Mouse (Mus musculus) forebrain, embryonic 12.5 days (tissue): ENCODE results near the gene Pak4. TPM values are rescaled to one million over a fixed set of nuclear protein-coding genes. Genes with fewer than 3 reads are reported as not detected.
"Not testable (repeated sequence)": the region's sequence is repeated elsewhere in the genome, so short reads cannot be mapped to it uniquely, and the experiment has no call there.

Source experiments
- ATAC-seq: fragments of 200-750 bp; cut with Nextera tagmentation; 2 replicates; pipeline ENCODE4 v1.8.0; 2017; ENCODE audit warnings: moderate TSS enrichment; ENCODE audit not compliant: low FRiP score
- H3K27ac ChIP-seq: fragments of 300-500 bp; sonication (generic); 2 replicates; pipeline ENCODE4 v1.5.1; 2016; ENCODE audit warnings: mild to moderate bottlenecking
- H3K27me3 ChIP-seq: fragments of 300-500 bp; sonication (generic); 2 replicates; pipeline ENCODE4 v1.6.1; 2016; ENCODE audit warnings: mild to moderate bottlenecking
- H3K36me3 ChIP-seq: fragments of 300-500 bp; sonication (generic); replicated peaks from 2 replicates; pipeline ENCODE4 v1.6.1; 2016; ENCODE audit warnings: mild to moderate bottlenecking
- H3K4me1 ChIP-seq: fragments of 300-500 bp; sonication (generic); 2 replicates; pipeline ENCODE4 v1.6.1; 2016
- H3K4me2 ChIP-seq: fragments of 300-500 bp; sonication (generic); 2 replicates; pipeline ENCODE4 v1.6.1; 2016; ENCODE audit warnings: mild to moderate bottlenecking, moderate library complexity
- H3K4me3 ChIP-seq: fragments of 300-500 bp; sonication (generic); replicated peaks from 2 replicates; pipeline ENCODE4 v1.5.1; 2016; ENCODE audit warnings: mild to moderate bottlenecking
- H3K9ac ChIP-seq: fragments of 300-500 bp; sonication (generic); 2 replicates; pipeline ENCODE4 v1.6.1; 2016; ENCODE audit warnings: mild to moderate bottlenecking
- H3K9me3 ChIP-seq: fragments of 300-500 bp; sonication (generic); 2 replicates; pipeline ENCODE4 v1.6.1; 2016
- WGBS: fragments of 180-500 bp; shearing (Covaris S2); methylation state at CpG from one replicate; pipeline ENCODE4 v1.1.7; 2016; 5-methylcytosine and 5-hydroxymethylcytosine counted together
- polyA plus RNA-seq: library from polyadenylated mRNA; unstranded; fragments of >200 nt; fragmentation: Nextera tagmentation; extraction: Ambion mirVana; gene quantifications from 2 replicates; pipeline ENCODE4 v1.2.1, GENCODE M21; 2016

Pak4 gene
- 41.0 and 43.9 TPM in 2 replicates for polyA plus RNA-seq

DNA sequence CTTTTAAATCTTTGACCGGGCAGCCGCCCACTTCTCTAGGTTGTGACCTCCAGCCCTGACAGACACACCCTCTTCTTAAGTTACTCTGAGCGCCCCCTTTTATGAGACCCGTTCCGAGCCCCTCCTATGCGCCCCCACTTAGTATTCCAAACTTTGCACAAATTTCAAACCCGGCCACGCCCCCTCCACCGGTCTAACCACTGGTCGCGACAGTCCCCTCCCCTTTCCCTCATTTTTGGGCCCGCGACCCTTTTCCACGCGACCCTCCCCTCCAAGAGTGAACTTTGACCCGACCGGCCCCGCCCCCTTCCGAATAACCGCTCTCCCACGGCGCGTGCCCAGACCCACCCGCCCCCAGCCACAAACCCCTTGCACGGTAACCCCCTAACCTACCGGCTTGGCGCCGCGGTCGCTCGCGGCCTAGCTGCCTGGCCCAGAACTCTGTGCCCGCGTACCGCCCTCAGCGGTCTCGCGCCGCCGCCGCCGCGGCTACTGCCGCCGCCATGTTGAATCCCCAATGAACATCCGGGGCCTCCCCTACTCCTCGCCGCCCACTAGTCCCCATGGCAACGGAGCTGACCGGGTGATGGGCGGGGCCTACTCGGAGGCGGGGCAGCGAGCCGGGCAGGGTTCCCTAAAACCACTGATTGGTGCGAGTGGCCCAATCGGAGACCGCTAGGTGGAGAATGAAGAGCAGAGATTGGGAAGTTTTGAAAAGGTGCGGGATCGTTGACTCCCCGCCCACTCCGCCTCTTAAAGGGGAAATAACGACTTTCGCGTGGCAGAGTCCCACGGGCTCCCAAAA, at the start of gene Pak4, which contains the start of gene Samd4b:
Gene Pak4, minus strand, starts transcription at position 544 of the 805 bp plus-strand sequence.
Gene Samd4b, minus strand, starts transcription at position 503 of the 805 bp plus-strand sequence.
- ATAC-seq: peak; percentile 97
- H3K4me1 ChIP-seq: peaks cover 34% of the 10 kb centered on the region
- no peaks in the 10 kb centered on the region; the same call in 1 of the 2 replicates for H3K36me3 ChIP-seq
- peak within 1 kb of the TSS; percentile 86 for H3K27ac ChIP-seq
- H3K4me3 ChIP-seq: peak within 1 kb of the TSS; percentile 68
- peak within 1 kb of the TSS; percentile 83 for H3K4me2 ChIP-seq
- under 1% methylated on average over 65 of the region's 66 CpGs for WGBS
- H3K27me3 ChIP-seq: no peaks in the 10 kb centered on the region
- H3K9me3 ChIP-seq: no peaks in the 10 kb centered on the region
- H3K9ac ChIP-seq: peak within 1 kb of the TSS; percentile 79

- Histone ChIP-seq H3K4me3 (no peak overlapping the region), H3K4me1 (peaks cover 4% of the 10 kb centered on the region; the same call in 1 of the 2 replicates), H3K9ac (no peak overlapping the region), H3K36me3 (no peaks in the 10 kb centered on the region), H3K4me2 (no peak overlapping the region), H3K27ac (no peak overlapping the region), H3K27me3 (no peaks in the 10 kb centered on the region; the same call in 1 of the 2 replicates), H3K9me3 (no peaks in the 10 kb centered on the region)
- no peak for ATAC-seq
- 61% methylated on average over 7 of the region's 7 CpGs for WGBS
These were observed 49.0 kb upstream of the Pak4 start for GRCm38 (mm10) chr7:28647016-28647415.

GRCm38 (mm10) chr7:28645947-28646475, 48.0 kb upstream of the Pak4 start:
- peaks cover 4% of the 10 kb centered on the region; the same call in 1 of the 2 replicates for H3K4me1 ChIP-seq
- H3K4me3 ChIP-seq: no peak overlapping the region
- 90% methylated on average over 2 of the region's 2 CpGs for WGBS

GRCm38 (mm10) chr7:28645366-28645765, 47.4 kb upstream of the Pak4 start:
- H3K4me3 ChIP-seq: no peak overlapping the region
- peaks cover 4% of the 10 kb centered on the region; the same call in 1 of the 2 replicates for H3K4me1 ChIP-seq
- H3K27me3 ChIP-seq: no peaks in the 10 kb centered on the region; the same call in 1 of the 2 replicates
- H3K9me3 ChIP-seq: no peaks in the 10 kb centered on the region
- H3K27ac ChIP-seq: no peak overlapping the region
- H3K36me3 ChIP-seq: no peaks in the 10 kb centered on the region
- ATAC-seq: no peak
- 23% methylated on average over 6 of the region's 6 CpGs for WGBS
- no peak overlapping the region for H3K9ac ChIP-seq
- no peak overlapping the region for H3K4me2 ChIP-seq

More at GRCm38 (mm10) chr7:28645947-28646475, 48.0 kb upstream of the Pak4 start:
- Histone ChIP-seq H3K4me2 (no peak overlapping the region), H3K27ac (no peak overlapping the region), H3K27me3 (no peaks in the 10 kb centered on the region; the same call in 1 of the 2 replicates), H3K9ac (no peak overlapping the region), H3K36me3 (no peaks in the 10 kb centered on the region), H3K9me3 (no peaks in the 10 kb centered on the region)
- no peak for ATAC-seq

DNA sequence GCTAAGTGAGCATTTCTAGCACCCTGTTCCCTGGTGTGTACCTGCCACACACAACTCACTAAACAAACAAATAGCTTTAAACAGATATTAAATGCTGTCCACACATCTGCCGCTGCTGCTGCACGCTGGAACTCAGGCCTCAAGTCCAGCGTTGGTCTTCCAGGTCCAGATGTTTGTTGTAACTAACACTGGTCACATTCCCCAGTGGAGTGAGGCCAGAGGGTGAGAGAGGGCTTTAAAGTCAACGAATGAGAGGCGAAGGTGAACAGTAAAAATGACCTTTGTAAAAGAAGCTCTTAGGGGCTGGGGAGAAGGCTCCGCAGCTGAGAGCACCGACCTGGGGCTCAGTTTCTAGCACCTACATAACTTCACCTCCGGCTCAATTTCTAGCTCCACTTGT, 43.6 kb upstream of the Pak4 start:
- 86% methylated on average over 8 of the region's 8 CpGs for WGBS
- Histone ChIP-seq H3K27ac (no peak overlapping the region), H3K4me2 (no peak overlapping the region), H3K9me3 (no peaks in the 10 kb centered on the region), H3K36me3 (no peaks in the 10 kb centered on the region), H3K9ac (no peak overlapping the region), H3K27me3 (no peaks in the 10 kb centered on the region; the same call in 1 of the 2 replicates), H3K4me3 (no peak overlapping the region), H3K4me1 (peaks cover 4% of the 10 kb centered on the region; the same call in 1 of the 2 replicates)
- no peak for ATAC-seq

- WGBS: 34% methylated on average over 8 of the region's 8 CpGs
- no peak overlapping the region for H3K4me2 ChIP-seq
- no peak overlapping the region for H3K27ac ChIP-seq
- peaks cover 7% of the 10 kb centered on the region; the same call in 1 of the 2 replicates for H3K27me3 ChIP-seq
- no peak for ATAC-seq
- H3K36me3 ChIP-seq: no peaks in the 10 kb centered on the region
- no peaks in the 10 kb centered on the region for H3K4me1 ChIP-seq
- H3K9ac ChIP-seq: no peak overlapping the region
- no peak overlapping the region for H3K4me3 ChIP-seq
- no peaks in the 10 kb centered on the region for H3K9me3 ChIP-seq
These were observed 39.5 kb upstream of the Pak4 start for GRCm38 (mm10) chr7:28637511-28637910.

- Histone ChIP-seq H3K27me3 (peaks cover 39% of the 10 kb centered on the region), H3K4me3 (no peak overlapping the region), H3K36me3 (no peaks in the 10 kb centered on the region), H3K9me3 (no peaks in the 10 kb centered on the region), H3K9ac (no peak overlapping the region), H3K27ac (no peak overlapping the region), H3K4me2 (no peak overlapping the region), H3K4me1 (peaks cover 7% of the 10 kb centered on the region; the same call in 1 of the 2 replicates)
- 78% methylated on average over 4 of the region's 4 CpGs for WGBS
- no peak for ATAC-seq
These were observed 36.1 kb upstream of the Pak4 start for GRCm38 (mm10) chr7:28634128-28634527.

GRCm38 (mm10) chr7:28631073-28631472, 33.1 kb upstream of the Pak4 start, which contains the start of gene Acp7:
TSS of gene Acp7 (minus strand) at chr7:28631332.
- peaks cover 54% of the 10 kb centered on the region for H3K27me3 ChIP-seq
- ATAC-seq: no peak
- peak within 1 kb of the TSS; percentile 43 for H3K4me2 ChIP-seq
- H3K4me3 ChIP-seq: peak within 1 kb of the TSS; percentile 25
- no peaks in the 10 kb centered on the region for H3K9me3 ChIP-seq
- H3K36me3 ChIP-seq: no peaks in the 10 kb centered on the region
- 31% methylated on average over 10 of the region's 10 CpGs for WGBS
- peaks cover 7% of the 10 kb centered on the region; the same call in 1 of the 2 replicates for H3K4me1 ChIP-seq
- H3K9ac ChIP-seq: no peak within 1 kb of the TSS
- H3K27ac ChIP-seq: no peak within 1 kb of the TSS

GRCm38 (mm10) chr7:28624791-28625190, 26.8 kb upstream of the Pak4 start:
- Histone ChIP-seq H3K9ac (no peak overlapping the region), H3K4me3 (no peak overlapping the region), H3K4me2 (no peak overlapping the region), H3K27ac (no peak overlapping the region), H3K27me3 (peaks cover 22% of the 10 kb centered on the region), H3K9me3 (no peaks in the 10 kb centered on the region), H3K4me1 (no peaks in the 10 kb centered on the region), H3K36me3 (no peaks in the 10 kb centered on the region)
- 88% methylated on average over 5 of the region's 5 CpGs for WGBS
- ATAC-seq: no peak

DNA sequence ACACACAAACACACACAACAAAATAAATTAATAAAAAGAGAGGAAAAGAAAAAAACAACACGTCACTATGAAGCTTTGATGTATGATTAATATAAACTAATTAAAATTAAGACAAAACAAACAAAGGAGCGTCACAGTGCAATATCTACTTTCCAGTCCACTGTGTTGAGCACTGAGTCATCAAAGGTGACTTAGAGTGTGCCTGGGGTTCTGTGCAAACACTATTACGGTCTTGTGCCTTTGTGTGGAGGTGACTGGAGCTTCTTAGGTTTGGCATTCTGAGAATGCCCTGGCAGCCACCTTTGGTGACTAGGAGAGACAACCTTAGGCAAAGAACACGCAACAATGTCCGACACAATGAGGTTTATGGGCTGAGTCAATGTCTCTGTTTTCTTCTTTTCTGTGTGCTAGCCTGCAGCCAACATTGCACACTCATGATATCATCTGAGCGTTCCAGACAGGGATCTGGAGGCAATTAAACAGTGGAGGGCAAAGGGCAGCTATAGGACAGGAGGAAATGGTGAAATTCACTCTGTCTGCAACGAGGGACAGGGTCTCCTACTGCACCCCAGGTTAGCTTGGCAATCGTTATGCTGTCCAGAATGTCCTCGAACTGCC, 21.2 kb upstream of the Pak4 start:
- Histone ChIP-seq H3K27ac (no peak overlapping the region), H3K36me3 (no peaks in the 10 kb centered on the region), H3K4me3 (no peak overlapping the region), H3K9ac (no peak overlapping the region), H3K27me3 (no peaks in the 10 kb centered on the region), H3K4me2 (no peak overlapping the region), H3K9me3 (no peaks in the 10 kb centered on the region), H3K4me1 (no peaks in the 10 kb centered on the region)
- WGBS: 72% methylated on average over 9 of the region's 9 CpGs
- ATAC-seq: no peak

DNA sequence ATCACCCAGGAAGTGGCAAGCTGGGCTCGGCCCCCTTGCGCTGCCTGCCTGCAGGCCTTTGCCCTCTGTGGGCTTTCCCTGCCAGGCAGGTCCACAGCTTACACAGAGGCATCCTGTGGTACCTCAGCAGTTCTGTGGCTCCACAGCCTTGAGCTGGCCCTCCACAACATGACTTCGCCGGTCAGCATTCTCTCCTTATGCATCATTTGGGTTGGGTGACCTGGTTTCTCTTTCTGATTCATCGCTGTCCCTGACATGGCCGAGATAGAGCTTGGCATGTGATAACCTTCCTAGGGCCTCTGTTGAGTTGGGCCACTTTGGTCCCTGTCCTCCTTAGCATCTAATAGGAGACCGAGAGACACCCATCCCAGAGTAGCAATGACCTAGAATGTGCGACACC, 8.0 kb upstream of the Pak4 start:
- no peaks in the 10 kb centered on the region for H3K9me3 ChIP-seq
- H3K27me3 ChIP-seq: peaks cover 4% of the 10 kb centered on the region; the same call in 1 of the 2 replicates
- no peaks in the 10 kb centered on the region for H3K4me1 ChIP-seq
- no peak for ATAC-seq
- WGBS: 90% methylated on average over 8 of the region's 8 CpGs
- no peak overlapping the region for H3K4me2 ChIP-seq
- H3K9ac ChIP-seq: no peak overlapping the region
- H3K4me3 ChIP-seq: no peak overlapping the region
- H3K27ac ChIP-seq: no peak overlapping the region
- H3K36me3 ChIP-seq: no peaks in the 10 kb centered on the region

GRCm38 (mm10) chr7:28603788-28604187, 5.8 kb upstream of the Pak4 start:
- H3K4me1 ChIP-seq, H3K9me3 ChIP-seq, H3K36me3 ChIP-seq, H3K27ac ChIP-seq, H3K4me2 ChIP-seq, H3K4me3 ChIP-seq, H3K9ac ChIP-seq, H3K27me3 ChIP-seq, ATAC-seq: not testable (repeated sequence)
- WGBS: 81% methylated on average over 2 of the region's 2 CpGs
